Mouse (Mus musculus) kidney, postnatal 10 days (tissue): ENCODE data around the gene Nudcd3.
A peak's percentile ranks its signal among the peaks of the same experiment; 100 is the strongest.
"Not testable (repeated sequence)": the region's sequence is repeated elsewhere in the genome, so short reads cannot be mapped to it uniquely, and the experiment has no call there.

ENCODE experiments used
- DNase-seq: peaks from one replicate; pipeline ENCODE4 v3.0.0; 2021; ENCODE audit warnings: mixed read lengths

Gene Nudcd3

GRCm38 (mm10) chr11:6120001-6120400 is 80.2 kb downstream of the Nudcd3 start:
- DNase-seq, result no peak

- DNase-seq, result no peak
These were observed 80.9 kb downstream of the Nudcd3 start for GRCm38 (mm10) chr11:6119312-6119711.

- no peak for DNase-seq
These were observed 82.3 kb downstream of the Nudcd3 start for GRCm38 (mm10) chr11:6117956-6118355.

- DNase-seq, result no peak
These were observed 88.3 kb downstream of the Nudcd3 start for GRCm38 (mm10) chr11:6111734-6112484.

- DNase-seq, result no peak
These were observed 90.2 kb downstream of the Nudcd3 start for GRCm38 (mm10) chr11:6109990-6110389.

GRCm38 (mm10) chr11:6108296-6108695 is 91.9 kb downstream of the Nudcd3 start:
- no peak for DNase-seq

GRCm38 (mm10) chr11:6107722-6108121 is 92.5 kb downstream of the Nudcd3 start:
- no peak for DNase-seq

- DNase-seq, result no peak
These were observed 95.5 kb downstream of the Nudcd3 start for GRCm38 (mm10) chr11:6104734-6105133.

GRCm38 (mm10) chr11:6096637-6097036 is 103.6 kb downstream of the Nudcd3 start:
- DNase-seq, result not testable (repeated sequence)

GRCm38 (mm10) chr11:6086991-6087390 is 113.2 kb downstream of the Nudcd3 start:
- peak; percentile 39 for DNase-seq

- no peak for DNase-seq
These were observed 121.5 kb downstream of the Nudcd3 start for GRCm38 (mm10) chr11:6078737-6079136.

GRCm38 (mm10) chr11:6075618-6076066 is 124.6 kb downstream of the Nudcd3 start:
- no peak for DNase-seq

GRCm38 (mm10) chr11:6068181-6068957 is 131.8 kb downstream of the Nudcd3 start:
- no peak for DNase-seq

GRCm38 (mm10) chr11:6067160-6067559 is 133.1 kb downstream of the Nudcd3 start:
- DNase-seq, result no peak

- DNase-seq, result no peak
These were observed 134.0 kb downstream of the Nudcd3 start, which contains the start of gene Camk2b for GRCm38 (mm10) chr11:6066176-6066575. TSS of gene Camk2b (minus strand) at chr11:6066362.

- no peak for DNase-seq
These were observed 134.6 kb downstream of the Nudcd3 start for GRCm38 (mm10) chr11:6065551-6066121.

GRCm38 (mm10) chr11:6065046-6065521 is 135.1 kb downstream of the Nudcd3 start:
- no peak for DNase-seq

GRCm38 (mm10) chr11:6064215-6065045 is 135.8 kb downstream of the Nudcd3 start:
- DNase-seq, result no peak

- no peak for DNase-seq
These were observed 136.6 kb downstream of the Nudcd3 start for GRCm38 (mm10) chr11:6063501-6064214.

GRCm38 (mm10) chr11:6063065-6063464 is 137.2 kb downstream of the Nudcd3 start:
- DNase-seq, result no peak

- no peak for DNase-seq
These were observed 137.9 kb downstream of the Nudcd3 start for GRCm38 (mm10) chr11:6062329-6062728.

- DNase-seq, result no peak
These were observed 138.3 kb downstream of the Nudcd3 start for GRCm38 (mm10) chr11:6061891-6062290.
